Mouse (Mus musculus) heart, embryonic 13.5 days (tissue): ENCODE measurements around the gene Hrh2. TPM values are rescaled to one million over a fixed set of nuclear protein-coding genes. Genes with fewer than 3 reads are reported as not detected.

Experiments used
- ATAC-seq: fragments of 200-750 bp; cut with Nextera tagmentation; 2 replicates; pipeline ENCODE4 v1.8.0; 2017; ENCODE audit warnings: moderate TSS enrichment; ENCODE audit not compliant: insufficient number of reproducible peaks, low FRiP score, low TSS enrichment; ENCODE audit errors: extremely low read depth
- H3K27ac ChIP-seq: fragments of 300-500 bp; sonication (generic); replicated peaks from 2 replicates; pipeline ENCODE4 v1.5.1; 2015; ENCODE audit warnings: moderate library complexity, mild to moderate bottlenecking, inconsistent platforms
- H3K27me3 ChIP-seq: fragments of 300-500 bp; sonication (generic); replicated peaks from 2 replicates; pipeline ENCODE4 v1.6.1; 2015; ENCODE audit warnings: mild to moderate bottlenecking, inconsistent platforms
- H3K36me3 ChIP-seq: fragments of 300-500 bp; sonication (generic); 2 replicates; pipeline ENCODE4 v1.6.1; 2015; ENCODE audit warnings: mild to moderate bottlenecking, inconsistent platforms
- H3K4me1 ChIP-seq: fragments of 300-500 bp; sonication (generic); 2 replicates; pipeline ENCODE4 v1.6.1; 2015; ENCODE audit warnings: inconsistent platforms
- H3K4me2 ChIP-seq: fragments of 300-500 bp; sonication (generic); 2 replicates; pipeline ENCODE4 v1.6.1; 2015; ENCODE audit warnings: inconsistent platforms, mild to moderate bottlenecking, moderate library complexity
- H3K4me3 ChIP-seq: fragments of 300-500 bp; sonication (generic); 2 replicates; pipeline ENCODE4 v1.5.1; 2015; ENCODE audit warnings: moderate library complexity, mild to moderate bottlenecking, inconsistent platforms
- H3K9ac ChIP-seq: fragments of 300-500 bp; sonication (generic); 2 replicates; pipeline ENCODE4 v1.6.1; 2015; ENCODE audit warnings: inconsistent platforms, mild to moderate bottlenecking, moderate library complexity
- H3K9me3 ChIP-seq: fragments of 300-500 bp; sonication (generic); 2 replicates; pipeline ENCODE4 v1.6.1; 2016; ENCODE audit warnings: inconsistent platforms
- WGBS: fragments of 180-500 bp; shearing (Covaris S2); methylation state at CpG from one replicate; pipeline ENCODE4 v1.1.7; 2015; ENCODE audit warnings: mixed read lengths; 5-methylcytosine and 5-hydroxymethylcytosine counted together
- polyA plus RNA-seq: library from polyadenylated mRNA; unstranded; fragments of >200 nt; fragmentation: Nextera tagmentation; extraction: Ambion mirVana; gene quantifications from 2 replicates; pipeline ENCODE4 v1.2.1, GENCODE M21; 2015

Hrh2 gene
- polyA plus RNA-seq, 1 experiment from 2014 or later: 0.05 TPM

- Histone ChIP-seq H3K27ac (no peak overlapping the region), H3K4me2 (no peak overlapping the region), H3K27me3 (peaks cover 16% of the 10 kb centered on the region), H3K36me3 (no peaks in the 10 kb centered on the region), H3K9me3 (no peaks in the 10 kb centered on the region), H3K4me3 (no peak overlapping the region), H3K9ac (no peak overlapping the region), H3K4me1 (peaks cover 8% of the 10 kb centered on the region; the same call in 1 of the 2 replicates)
- ATAC-seq: no peak
- 61% methylated on average over 9 of the region's 9 CpGs for WGBS
These were observed 7.1 kb downstream of the Hrh2 start for GRCm38 (mm10) chr13:54199000-54199399.

GRCm38 (mm10) chr13:54202458-54202857 is 10.5 kb downstream of the Hrh2 start:
- Histone ChIP-seq H3K27ac (no peak overlapping the region), H3K9me3 (no peaks in the 10 kb centered on the region), H3K4me3 (no peak overlapping the region), H3K9ac (no peak overlapping the region), H3K4me1 (peaks cover 8% of the 10 kb centered on the region; the same call in 1 of the 2 replicates), H3K27me3 (no peaks in the 10 kb centered on the region; the same call in 1 of the 2 replicates), H3K4me2 (no peak overlapping the region), H3K36me3 (no peaks in the 10 kb centered on the region)
- 70% methylated on average over 8 of the region's 8 CpGs for WGBS
- no peak for ATAC-seq

- H3K9me3 ChIP-seq: no peaks in the 10 kb centered on the region
- 47% methylated on average over 2 of the region's 2 CpGs for WGBS
- H3K4me3 ChIP-seq: no peak overlapping the region
- H3K36me3 ChIP-seq: no peaks in the 10 kb centered on the region
- H3K27me3 ChIP-seq: peaks cover under 1% of the 10 kb centered on the region; the same call in 1 of the 2 replicates
- no peak overlapping the region for H3K4me2 ChIP-seq
- no peak for ATAC-seq
- peaks cover 8% of the 10 kb centered on the region; the same call in 1 of the 2 replicates for H3K4me1 ChIP-seq
- no peak overlapping the region for H3K9ac ChIP-seq
- H3K27ac ChIP-seq: no peak overlapping the region
These were observed 11.5 kb downstream of the Hrh2 start for GRCm38 (mm10) chr13:54203419-54203818.

- Histone ChIP-seq H3K4me3 (no peak overlapping the region), H3K9me3 (no peaks in the 10 kb centered on the region), H3K36me3 (no peaks in the 10 kb centered on the region), H3K9ac (no peak overlapping the region), H3K27ac (no peak overlapping the region), H3K4me1 (peaks cover 8% of the 10 kb centered on the region; the same call in 1 of the 2 replicates), H3K4me2 (no peak overlapping the region), H3K27me3 (peaks cover 6% of the 10 kb centered on the region; the same call in 1 of the 2 replicates)
- ATAC-seq: no peak
- 71% methylated on average over 7 of the region's 7 CpGs for WGBS
These were observed 13.3 kb downstream of the Hrh2 start for GRCm38 (mm10) chr13:54205195-54205594.

- no peak overlapping the region for H3K4me2 ChIP-seq
- peaks cover 8% of the 10 kb centered on the region; the same call in 1 of the 2 replicates for H3K4me1 ChIP-seq
- no peak for ATAC-seq
- H3K27me3 ChIP-seq: peaks cover 12% of the 10 kb centered on the region; the same call in 1 of the 2 replicates
- H3K27ac ChIP-seq: no peak overlapping the region
- 66% methylated on average over 9 of the region's 9 CpGs for WGBS
- H3K9ac ChIP-seq: no peak overlapping the region
- H3K9me3 ChIP-seq: no peaks in the 10 kb centered on the region
- H3K36me3 ChIP-seq: no peaks in the 10 kb centered on the region
- H3K4me3 ChIP-seq: no peak overlapping the region
These were observed 14.3 kb downstream of the Hrh2 start for GRCm38 (mm10) chr13:54206140-54206753.

GRCm38 (mm10) chr13:54209476-54210253 is 17.7 kb downstream of the Hrh2 start:
- Histone ChIP-seq H3K4me2 (no peak overlapping the region), H3K36me3 (no peaks in the 10 kb centered on the region), H3K27me3 (peaks cover 20% of the 10 kb centered on the region; the same call in 1 of the 2 replicates), H3K27ac (no peak overlapping the region), H3K9me3 (no peaks in the 10 kb centered on the region), H3K9ac (no peak overlapping the region), H3K4me1 (no peaks in the 10 kb centered on the region), H3K4me3 (no peak overlapping the region)
- no peak for ATAC-seq
- 49% methylated on average over 8 of the region's 8 CpGs for WGBS

GRCm38 (mm10) chr13:54211528-54212488 is 19.9 kb downstream of the Hrh2 start:
- Histone ChIP-seq H3K36me3 (no peaks in the 10 kb centered on the region), H3K4me2 (no peak overlapping the region), H3K27me3 (peaks cover 20% of the 10 kb centered on the region; the same call in 1 of the 2 replicates), H3K4me1 (no peaks in the 10 kb centered on the region), H3K9ac (no peak overlapping the region), H3K4me3 (no peak overlapping the region), H3K9me3 (no peaks in the 10 kb centered on the region), H3K27ac (no peak overlapping the region)
- ATAC-seq: no peak
- 44% methylated on average over 10 of the region's 10 CpGs for WGBS

- no peak for ATAC-seq
- no peaks in the 10 kb centered on the region for H3K9me3 ChIP-seq
- no peak overlapping the region for H3K9ac ChIP-seq
- H3K36me3 ChIP-seq: no peaks in the 10 kb centered on the region
- peaks cover 23% of the 10 kb centered on the region; the same call in 1 of the 2 replicates for H3K27me3 ChIP-seq
- no peak overlapping the region for H3K4me2 ChIP-seq
- WGBS: 57% methylated on average over 5 of the region's 5 CpGs
- no peak overlapping the region for H3K4me3 ChIP-seq
- H3K4me1 ChIP-seq: no peaks in the 10 kb centered on the region
- no peak overlapping the region for H3K27ac ChIP-seq
These were observed 20.6 kb downstream of the Hrh2 start for GRCm38 (mm10) chr13:54212516-54212915.

GRCm38 (mm10) chr13:54215266-54215665 is 23.3 kb downstream of the Hrh2 start:
- no peak for ATAC-seq
- no peak overlapping the region for H3K27ac ChIP-seq
- no peak overlapping the region for H3K4me2 ChIP-seq
- no peaks in the 10 kb centered on the region for H3K36me3 ChIP-seq
- H3K4me3 ChIP-seq: no peak overlapping the region
- no peaks in the 10 kb centered on the region for H3K4me1 ChIP-seq
- peaks cover 19% of the 10 kb centered on the region; the same call in 1 of the 2 replicates for H3K27me3 ChIP-seq
- H3K9me3 ChIP-seq: no peaks in the 10 kb centered on the region
- H3K9ac ChIP-seq: no peak overlapping the region
- WGBS: 59% methylated on average over 4 of the region's 5 CpGs

GRCm38 (mm10) chr13:54215777-54216316 is 23.9 kb downstream of the Hrh2 start:
- Histone ChIP-seq H3K4me1 (no peaks in the 10 kb centered on the region), H3K27ac (no peak overlapping the region), H3K9me3 (no peaks in the 10 kb centered on the region), H3K4me2 (no peak overlapping the region), H3K9ac (no peak overlapping the region), H3K36me3 (no peaks in the 10 kb centered on the region), H3K4me3 (no peak overlapping the region), H3K27me3 (peaks cover 16% of the 10 kb centered on the region; the same call in 1 of the 2 replicates)
- ATAC-seq: no peak
- WGBS: 35% methylated on average over 7 of the region's 7 CpGs
